Mouse (Mus musculus) embryonic facial prominence, embryonic 12.5 days (tissue): ENCODE measurements at regions not wholly inside any gene's neighbourhood (a gene's known extent, or its start where the extent isn't known, plus 50 kb on each side); places are given as distances from the start of the nearest gene placed in this dataset.
"Not testable (repeated sequence)": the region's sequence is repeated elsewhere in the genome, so short reads cannot be mapped to it uniquely, and the experiment has no call there.

Source experiments
- ATAC-seq: fragments of 200-750 bp; cut with Nextera tagmentation; 2 replicates; pipeline ENCODE4 v1.8.0; 2017; ENCODE audit not compliant: insufficient number of reproducible peaks, insufficient read depth, low FRiP score, low TSS enrichment
- H3K27ac ChIP-seq: fragments of 300-500 bp; sonication (generic); 2 replicates; pipeline ENCODE4 v1.5.1; 2016; ENCODE audit warnings: mild to moderate bottlenecking
- H3K27me3 ChIP-seq: fragments of 300-500 bp; sonication (generic); 2 replicates; pipeline ENCODE4 v1.6.1; 2016; ENCODE audit warnings: mild to moderate bottlenecking, moderate library complexity
- H3K36me3 ChIP-seq: fragments of 300-500 bp; sonication (generic); 2 replicates; pipeline ENCODE4 v1.6.1; 2016; ENCODE audit warnings: mild to moderate bottlenecking
- H3K4me1 ChIP-seq: fragments of 300-500 bp; sonication (generic); 2 replicates; pipeline ENCODE4 v1.6.1; 2016
- H3K4me2 ChIP-seq: fragments of 300-500 bp; sonication (generic); replicated peaks from 2 replicates; pipeline ENCODE4 v1.6.1; 2016; ENCODE audit warnings: mild to moderate bottlenecking, moderate library complexity
- H3K4me3 ChIP-seq: fragments of 300-500 bp; sonication (generic); 2 replicates; pipeline ENCODE4 v1.5.1; 2016; ENCODE audit warnings: mild to moderate bottlenecking
- H3K9ac ChIP-seq: fragments of 300-500 bp; sonication (generic); 2 replicates; pipeline ENCODE4 v1.6.1; 2016; ENCODE audit warnings: mild to moderate bottlenecking, moderate library complexity
- H3K9me3 ChIP-seq: fragments of 300-500 bp; sonication (generic); 2 replicates; pipeline ENCODE4 v1.6.1; 2016; ENCODE audit warnings: mild to moderate bottlenecking, moderate library complexity
- WGBS: fragments of 180-500 bp; shearing (Covaris S2); methylation state at CpG from one replicate; pipeline ENCODE4 v1.1.7; 2016; 5-methylcytosine and 5-hydroxymethylcytosine counted together

DNA sequence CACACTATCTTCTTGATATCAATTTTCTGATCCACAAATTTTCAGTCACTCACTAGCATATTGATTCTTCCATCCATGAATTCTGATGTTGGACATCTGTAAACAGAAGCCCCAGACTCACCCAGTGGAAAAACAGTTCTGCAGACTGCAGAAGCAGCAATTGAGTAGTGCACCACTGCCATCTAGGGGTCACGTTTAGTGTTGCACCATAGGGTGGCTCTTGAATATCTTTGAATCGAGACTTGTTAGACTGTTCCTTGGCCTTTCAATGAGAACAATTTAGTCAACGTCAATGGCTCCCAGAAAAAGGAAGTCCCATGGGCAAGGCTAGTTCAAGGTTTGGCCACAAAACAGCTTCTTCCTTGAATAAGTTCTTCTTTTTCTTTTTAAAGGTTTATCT, 828.1 kb downstream of the Gm10330 start:
- WGBS = 52% methylated on average over 3 of the region's 3 CpGs
- not testable (repeated sequence) for H3K9me3 ChIP-seq, H3K4me1 ChIP-seq, H3K27ac ChIP-seq, H3K4me3 ChIP-seq, H3K4me2 ChIP-seq, H3K36me3 ChIP-seq, ATAC-seq, H3K9ac ChIP-seq, H3K27me3 ChIP-seq

DNA sequence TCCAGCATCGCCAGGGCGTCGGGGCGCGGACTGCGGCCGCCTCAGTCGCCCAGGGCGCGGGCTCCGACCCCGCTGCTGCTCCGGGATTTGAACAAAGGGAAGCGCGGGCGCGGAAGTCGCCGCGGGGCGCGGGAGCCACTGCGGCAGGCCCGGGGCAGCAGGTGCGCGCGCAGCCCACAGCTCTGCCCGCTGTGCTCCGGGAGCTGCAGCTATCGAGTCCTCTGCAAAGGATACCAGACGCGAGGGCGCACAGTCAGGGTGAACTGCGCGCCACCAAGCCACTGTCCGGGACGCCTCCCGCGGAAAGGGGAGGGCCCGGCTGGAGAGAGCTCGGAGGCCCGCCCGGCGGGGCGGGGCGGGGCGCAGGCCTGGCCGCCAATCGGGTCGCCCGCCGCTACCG, 873.9 kb downstream of the Gm10330 start:
- H3K4me1 ChIP-seq, H3K27me3 ChIP-seq, H3K9me3 ChIP-seq, H3K36me3 ChIP-seq, ATAC-seq, H3K27ac ChIP-seq: not testable (repeated sequence)
- Histone ChIP-seq H3K4me2 (peak overlapping the region; percentile 59), H3K4me3 (peak overlapping the region; percentile 61), H3K9ac (peak overlapping the region; percentile 45)
- under 1% methylated on average over 50 of the region's 53 CpGs for WGBS
